13 mouse cellular contexts compared by ENCODE assay signal in genomic region chr2:84266883-84267554, GRCm38 (mm10).
DNase-seq lines count a peak whose midpoint lies in the region; ATAC-seq lines count a peak whose summit lies in the region.
"Had no signal": no experiment of that assay in that cellular context is flagged by ENCODE, and none has a peak within 500 bp of the region (broad histone marks: within the 10 kb centered on the region; RNA-seq: fewer than 3 reads in every experiment).

No protein-coding gene starts in this region.

- H3K27ac ChIP-seq in hindbrain, embryonic 11.5 days (ENCODE audit: low read depth, low read length), result no peak overlapping the region
- no peak overlapping the region for H3K27ac ChIP-seq in hindbrain, embryonic 13.5 days
- no peak overlapping the region for H3K27ac ChIP-seq in embryonic facial prominence, embryonic 10.5 days (replicated peaks)
- H3K27ac ChIP-seq: hindbrain, embryonic 12.5 days; lung, embryonic 15.5 days had no signal

- no peaks in the 10 kb centered on the region for H3K9me3 ChIP-seq in hindbrain, embryonic 11.5 days (ENCODE audit: control insufficient read depth, low read length)
- no peaks in the 10 kb centered on the region for H3K9me3 ChIP-seq in hindbrain, embryonic 13.5 days
- H3K9me3 ChIP-seq in embryonic facial prominence, embryonic 10.5 days, result no peaks in the 10 kb centered on the region
- H3K9me3 ChIP-seq: hindbrain, embryonic 12.5 days; lung, embryonic 15.5 days had no signal

- H3K27me3 ChIP-seq in hindbrain, embryonic 11.5 days (ENCODE audit: control insufficient read depth, insufficient read depth, low read length), result no peaks in the 10 kb centered on the region
- H3K27me3 ChIP-seq in hindbrain, embryonic 13.5 days, result no peaks in the 10 kb centered on the region
- no peaks in the 10 kb centered on the region for H3K27me3 ChIP-seq in embryonic facial prominence, embryonic 10.5 days (replicated peaks; ENCODE audit: low read depth, poor library complexity, severe bottlenecking)
- H3K27me3 ChIP-seq: hindbrain, embryonic 12.5 days; lung, embryonic 15.5 days had no signal

- H3K36me3 ChIP-seq in hindbrain, embryonic 11.5 days (ENCODE audit: control insufficient read depth, insufficient read depth, low read length), result no peaks in the 10 kb centered on the region
- no peaks in the 10 kb centered on the region for H3K36me3 ChIP-seq in hindbrain, embryonic 13.5 days
- H3K36me3 ChIP-seq in embryonic facial prominence, embryonic 10.5 days (replicated peaks), result no peaks in the 10 kb centered on the region
- H3K36me3 ChIP-seq: hindbrain, embryonic 12.5 days; lung, embryonic 15.5 days had no signal

- DNase-seq in hindbrain, embryonic 11.5 days (ENCODE audit: low spot score), result no peak
- DNase-seq in embryonic facial prominence, embryonic 10.5 days (ENCODE audit: low spot score), result peak; percentile 48
- peak; percentile 11 to 16 for DNase-seq in kidney, postnatal 36 days
- no peak for DNase-seq in MN1 (ENCODE audit: low spot score)
- DNase-seq in layer of hippocampus, adult 9-10 months (ENCODE audit: low spot score), result no peak
- DNase-seq: cerebellum, adult 11-12 months; layer of hippocampus, adult 9-11 months; thymus, adult 18-20 months had no signal

- no peak overlapping the region for H3K4me3 ChIP-seq in hindbrain, embryonic 11.5 days (ENCODE audit: low read depth, low read length)
- no peak overlapping the region for H3K4me3 ChIP-seq in hindbrain, embryonic 13.5 days
- no peak overlapping the region for H3K4me3 ChIP-seq in embryonic facial prominence, embryonic 10.5 days
- H3K4me3 ChIP-seq: hindbrain, embryonic 12.5 days; lung, embryonic 15.5 days had no signal

- 0 out of 2 replicates have a peak, but pooled peaks have one; percentile 29 for ATAC-seq in hindbrain, embryonic 11.5 days (ENCODE audit: low FRiP score)
- ATAC-seq in hindbrain, embryonic 13.5 days (ENCODE audit: low FRiP score), result no peak
- ATAC-seq in monocyte, adult 5-6 weeks (replicated peaks; ENCODE audit: insufficient number of reproducible peaks, low FRiP score, low TSS enrichment, poor library complexity, severe bottlenecking), result peak; percentile 66; the same call in 1 of the 2 replicates
- no peak for ATAC-seq in erythroblast, adult 5-6 weeks (replicated peaks; ENCODE audit: low FRiP score, poor library complexity, severe bottlenecking)

- no peak overlapping the region for H3K4me2 ChIP-seq in hindbrain, embryonic 11.5 days (replicated peaks; ENCODE audit: low read depth, low read length)
- H3K4me2 ChIP-seq in hindbrain, embryonic 13.5 days, result no peak overlapping the region
- H3K4me2 ChIP-seq: hindbrain, embryonic 12.5 days; lung, embryonic 15.5 days had no signal

- WGBS in hindbrain, embryonic 11.5 days, result 58% methylated on average over 6 of the region's 6 CpGs
- 58% methylated on average over 6 of the region's 6 CpGs for WGBS in hindbrain, embryonic 13.5 days
- WGBS in embryonic facial prominence, embryonic 10.5 days, result 37% methylated on average over 6 of the region's 6 CpGs

- H3K4me1 ChIP-seq in hindbrain, embryonic 11.5 days (replicated peaks; ENCODE audit: control insufficient read depth, insufficient read depth, low read length), result no peaks in the 10 kb centered on the region
- H3K4me1 ChIP-seq in hindbrain, embryonic 13.5 days (replicated peaks), result no peaks in the 10 kb centered on the region
- H3K4me1 ChIP-seq in embryonic facial prominence, embryonic 10.5 days, result peaks cover 7% of the 10 kb centered on the region; the same call in 1 of the 2 replicates
- H3K4me1 ChIP-seq: hindbrain, embryonic 12.5 days; lung, embryonic 15.5 days had no signal

- no peak overlapping the region for H3K9ac ChIP-seq in hindbrain, embryonic 11.5 days (ENCODE audit: low read depth, low read length)
- no peak overlapping the region for H3K9ac ChIP-seq in hindbrain, embryonic 13.5 days
- H3K9ac ChIP-seq: hindbrain, embryonic 12.5 days; lung, embryonic 15.5 days had no signal

Comparison
In these comparisons a context has a peak if more than half of its experiments do, and no peak if none do; other contexts are left out.
1. ATAC-seq: peak in hindbrain, embryonic 11.5 days (single experiment) and monocyte, adult 5-6 weeks (single experiment); none in hindbrain, embryonic 13.5 days (single experiment) and erythroblast, adult 5-6 weeks (single experiment).
2. DNase-seq: peak in embryonic facial prominence, embryonic 10.5 days (single experiment) and kidney, postnatal 36 days (2 of 2); none in hindbrain, embryonic 11.5 days (single experiment), MN1 (single experiment) and layer of hippocampus, adult 9-10 months (single experiment).